ENCODE assay signal across 8 mouse cellular contexts in genomic region chrX:98937555-98938294, GRCm38 (mm10). TPM values are rescaled to one million over a fixed set of nuclear protein-coding genes. Genes with fewer than 3 reads are reported as not detected.
DNase-seq lines count a peak whose midpoint lies in the region; ATAC-seq and TF ChIP-seq lines count a peak whose summit lies in the region.

No protein-coding gene starts in this region.

- peak; percentile 56 for ATAC-seq in activated CD4-positive, CD25-positive, alpha-beta regulatory T cell, adult 4 months
- peak; percentile 73 for ATAC-seq in megakaryocyte-erythroid progenitor cell, adult 5-6 weeks (replicated peaks; ENCODE audit: low FRiP score, low TSS enrichment, poor library complexity, severe bottlenecking)

- no peaks in the 10 kb centered on the region; the same call in 1 of the 2 replicates for H3K4me1 ChIP-seq in cortical plate, adult 2 months (ENCODE audit: control insufficient read depth, insufficient read depth, low read length)

- H3K4me3 ChIP-seq in cortical plate, adult 2 months (ENCODE audit: insufficient read depth, low read length): peak overlapping the region; percentile 67

- peak; percentile 38 for TF ChIP-seq CTCF in cortical plate, adult 2 months (IDR thresholded peaks at IDR 0.05; ENCODE audit: extremely low read depth, insufficient read depth, low read length)

- intact Hi-C loops in left cerebral cortex, postnatal 10 days (cut with DNase I): no loop called here

- peak; percentile 85 to 91 for DNase-seq in gastrocnemius, adult 8-10 months (ENCODE audit: low spot score in 2 of 2)
- DNase-seq in induced T-regulatory cell, adult 2 months (ENCODE audit: low read depth): peak; percentile 93
- peak; percentile 89 to 92 for DNase-seq in left cerebral cortex, postnatal 10 days (ENCODE audit: extremely low spot score in 1 of 2, low spot score in 2 of 2)
- peak; percentile 91 for DNase-seq in right cerebral cortex, postnatal 25 days
- DNase-seq in urinary bladder, postnatal 4 days (ENCODE audit: low spot score in 2 of 2): peak; percentile 87 to 91

- H3K27ac ChIP-seq in cortical plate, adult 2 months (ENCODE audit: insufficient read depth, low read length): peak overlapping the region; percentile 80

- 0 out of 2 replicates have a peak, but pooled peaks have one; percentile 3 for TF ChIP-seq POLR2A in cortical plate, adult 2 months (IDR thresholded peaks at IDR 0.05; ENCODE audit: extremely low read depth, insufficient read depth, low read length)

RNA-seq across cellular contexts. Expression of gene Yipf6, which starts 1.6 kb away (rescaled TPM):
- polyA plus RNA-seq in activated CD4-positive, CD25-positive, alpha-beta regulatory T cell, adult 4 months (2017; shearing (Covaris generic)): 10 to 100 TPM; 27.1 to 33.0 TPM
- 19.8 and 20.7 TPM in 2 replicates for polyA plus RNA-seq in cortical plate, adult 2 months (2012; rRNA removed)
- 10 to 100 TPM in 2 of 4 experiments, 1 to 10 TPM in 2; 8.3 to 10.7 (median 9.7) TPM for total RNA-seq in gastrocnemius, adult 8-10 months (2022)
- 10 to 100 TPM; 37.0 to 37.4 TPM for total RNA-seq in left cerebral cortex, postnatal 10 days (2021)
- total RNA-seq in megakaryocyte-erythroid progenitor cell, adult 5-6 weeks (2014; fragmentation: Nextera tagmentation): 30.8 and 32.5 TPM in 2 replicates
- total RNA-seq in megakaryocyte-erythroid progenitor cell, adult 5-6 weeks (2017): 42.4 and 42.5 TPM in 2 replicates

RNA-seq across cellular contexts. Expression of gene Ophn1, which starts 46.9 kb away (rescaled TPM):
- polyA plus RNA-seq in activated CD4-positive, CD25-positive, alpha-beta regulatory T cell, adult 4 months (2017; shearing (Covaris generic)): under 1 TPM in 1 of 2 experiments, not detected in 1; 0.08 TPM
- polyA plus RNA-seq in cortical plate, adult 2 months (2012; rRNA removed): 28.3 and 31.4 TPM in 2 replicates
- 1 to 10 TPM; 2.1 to 5.8 (median 3.6) TPM for total RNA-seq in gastrocnemius, adult 8-10 months (2022)
- 10 to 100 TPM; 35.7 to 43.9 TPM for total RNA-seq in left cerebral cortex, postnatal 10 days (2021)
- total RNA-seq in megakaryocyte-erythroid progenitor cell, adult 5-6 weeks (2014; fragmentation: Nextera tagmentation): 3.3 TPM in 1 of 2 replicates, not detected in the other
- 0.42 and 1.7 TPM in 2 replicates for total RNA-seq in megakaryocyte-erythroid progenitor cell, adult 5-6 weeks (2017)

Comparison
In these comparisons a context has a peak if more than half of its experiments do, and no peak if none do; other contexts are left out.
1. Peak in every context shown above with its lines: DNase-seq, ATAC-seq, H3K4me3 ChIP-seq and H3K27ac ChIP-seq.
2. RNA of gene Ophn1, which starts 46.9 kb away (total RNA-seq): 35.7 to 43.9 TPM in left cerebral cortex, postnatal 10 days; 2.1 to 5.8 TPM in gastrocnemius, adult 8-10 months and 0.42 to 3.3 TPM in megakaryocyte-erythroid progenitor cell, adult 5-6 weeks; every median in the first group is over 4 times any median in the second.